Mouse (Mus musculus): ENCODE results near the gene Cd3g.
"Not testable (repeated sequence)": the region's sequence is repeated elsewhere in the genome, so short reads cannot be mapped to it uniquely, and the experiment has no call there.

The Cd3g gene

DNA sequence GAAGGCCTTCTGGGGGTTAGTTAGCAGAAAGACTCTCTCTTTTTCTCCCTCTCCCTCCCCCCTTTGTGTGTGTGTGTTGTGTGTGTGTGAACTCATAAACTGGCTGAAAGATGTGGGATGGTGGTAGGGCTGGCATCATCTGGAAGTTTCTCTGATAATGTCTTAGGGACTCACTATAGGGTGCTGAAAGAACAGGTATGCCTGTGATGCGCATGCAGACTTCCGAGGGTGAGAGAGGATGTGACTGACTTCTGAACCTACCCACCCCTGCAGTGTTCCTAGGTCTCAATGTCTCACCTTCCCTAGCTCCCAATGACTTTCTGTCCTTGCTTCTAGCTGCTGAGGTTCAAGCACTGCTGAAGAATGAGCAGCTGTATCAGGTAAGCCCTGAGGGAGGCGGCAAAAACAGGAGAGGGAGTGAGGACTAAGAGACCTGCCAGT is 5.5 kb upstream of the Cd3g start:
- DNase-seq (ENCODE audit: low spot score): no peak

DNA sequence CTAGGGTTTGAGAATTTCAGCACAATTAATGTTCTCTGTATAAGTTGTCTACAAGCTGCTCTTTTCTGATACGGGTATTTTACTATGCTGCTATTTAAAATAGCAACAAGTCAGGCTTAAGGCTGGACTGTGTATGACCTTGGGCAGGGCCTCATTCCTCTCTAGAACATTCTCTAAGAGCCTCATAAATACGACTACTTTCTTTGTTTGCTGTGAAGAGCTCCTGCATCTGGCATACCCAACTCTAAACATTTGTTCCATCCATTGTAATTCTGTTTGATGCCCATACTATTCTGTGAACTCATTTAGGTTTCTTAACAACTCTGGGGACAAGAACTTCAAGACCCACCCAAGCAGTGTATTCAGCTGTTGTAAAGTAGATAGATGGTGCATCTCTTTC is 2.8 kb upstream of the Cd3g start:
- no peak for DNase-seq (ENCODE audit: low spot score)

GRCm38 (mm10) chr9:44982531-44982930 is 2.3 kb upstream of the Cd3g start:
- DNase-seq (ENCODE audit: low spot score): no peak

GRCm38 (mm10) chr9:44982081-44982480 is 1.9 kb upstream of the Cd3g start:
- DNase-seq (ENCODE audit: low spot score): no peak

GRCm38 (mm10) chr9:44981676-44982075 is 1.4 kb upstream of the Cd3g start, which contains the start of gene Cd3d:
Cd3d (plus strand) TSS chr9:44981786.
- DNase-seq (ENCODE audit: low spot score): no peak

DNA sequence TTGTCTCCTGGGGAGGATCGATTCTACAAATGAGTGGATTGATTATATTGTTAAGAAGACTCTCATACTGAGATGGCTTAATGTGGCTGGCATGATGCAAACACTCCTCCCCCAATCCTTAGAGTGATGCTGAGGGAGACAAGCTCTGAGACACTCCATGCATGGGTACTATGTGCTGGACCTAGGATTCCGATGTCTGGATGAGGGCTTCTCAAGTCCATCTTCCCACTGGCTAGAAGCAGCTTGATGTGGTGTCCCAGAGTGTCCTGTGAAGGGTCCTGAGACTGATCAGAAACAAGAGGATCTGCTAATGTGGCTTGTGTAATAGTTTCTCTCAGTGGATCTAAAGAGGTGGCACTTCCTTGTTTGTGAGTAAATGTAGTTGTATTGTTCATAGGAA is 873 bp upstream of the Cd3g start:
- DNase-seq (ENCODE audit: low spot score): no peak

GRCm38 (mm10) chr9:44979806-44980205 is 425 bp downstream of the Cd3g start:
- DNase-seq (ENCODE audit: low spot score): no peak

GRCm38 (mm10) chr9:44977813-44978212 is 2.4 kb downstream of the Cd3g start:
- no peak for DNase-seq (ENCODE audit: low spot score)

DNA sequence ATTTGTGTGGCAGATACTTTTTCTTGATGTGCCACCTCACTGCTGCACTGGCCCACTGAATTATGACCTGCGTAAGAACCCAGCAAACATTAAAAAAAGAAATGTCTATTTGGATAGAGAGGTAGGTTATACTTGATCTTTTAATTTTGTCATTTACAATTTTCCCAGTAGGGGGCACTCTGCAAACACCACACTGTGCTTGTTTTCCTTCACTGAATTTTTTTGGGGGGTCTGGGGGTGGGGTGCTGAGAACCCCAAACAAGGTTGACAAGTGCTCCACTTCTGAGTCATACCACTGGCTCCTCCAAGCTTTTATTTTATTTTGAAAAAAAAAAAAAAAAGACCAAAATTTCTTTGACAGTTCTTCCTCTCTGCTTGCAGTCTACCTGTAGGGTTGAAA is 10.8 kb downstream of the Cd3g start:
- DNase-seq (ENCODE audit: low spot score): no peak

- not testable (repeated sequence) for DNase-seq (ENCODE audit: low spot score)
These were observed 12.5 kb downstream of the Cd3g start for GRCm38 (mm10) chr9:44967763-44968162.

- DNase-seq (ENCODE audit: low spot score): peak; percentile 67
These were observed 13.4 kb downstream of the Cd3g start for GRCm38 (mm10) chr9:44966815-44967242.

DNA sequence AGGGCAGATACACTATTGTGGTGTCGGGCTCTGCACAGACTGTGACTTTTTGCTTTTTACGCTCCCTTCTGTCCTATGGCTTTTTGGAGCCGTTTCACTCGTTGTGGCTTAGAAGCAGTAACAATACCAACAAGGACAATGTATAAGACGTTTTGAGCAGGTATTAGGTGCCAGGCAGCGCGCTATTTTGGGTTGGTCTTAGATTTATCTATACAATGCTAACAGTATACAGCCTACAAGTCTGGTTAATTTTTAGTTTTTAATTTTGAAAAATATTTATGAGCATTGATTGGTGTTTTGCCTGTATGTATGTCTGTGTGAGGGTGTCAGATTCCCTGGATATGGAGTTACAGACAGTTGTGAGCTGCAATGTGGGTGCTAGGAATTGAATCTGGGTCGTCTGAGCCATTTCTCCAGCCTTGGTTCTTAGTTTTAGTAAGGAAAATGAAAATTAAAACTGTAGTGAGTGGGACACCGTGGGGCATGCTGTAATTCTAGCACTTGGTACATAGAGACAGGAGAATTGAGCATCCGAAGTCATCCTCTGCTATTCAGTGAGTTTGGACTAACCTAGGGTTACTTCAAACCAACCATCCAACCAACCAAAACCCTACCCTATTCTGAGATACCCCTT is 14.3 kb downstream of the Cd3g start:
- no peak for DNase-seq (ENCODE audit: low spot score)

GRCm38 (mm10) chr9:44965126-44965832 is 15.0 kb downstream of the Cd3g start, which contains the start of gene Ube4a:
Ube4a (minus strand) TSS chr9:44965600.
- DNase-seq (ENCODE audit: low spot score): peak; percentile 99

DNA sequence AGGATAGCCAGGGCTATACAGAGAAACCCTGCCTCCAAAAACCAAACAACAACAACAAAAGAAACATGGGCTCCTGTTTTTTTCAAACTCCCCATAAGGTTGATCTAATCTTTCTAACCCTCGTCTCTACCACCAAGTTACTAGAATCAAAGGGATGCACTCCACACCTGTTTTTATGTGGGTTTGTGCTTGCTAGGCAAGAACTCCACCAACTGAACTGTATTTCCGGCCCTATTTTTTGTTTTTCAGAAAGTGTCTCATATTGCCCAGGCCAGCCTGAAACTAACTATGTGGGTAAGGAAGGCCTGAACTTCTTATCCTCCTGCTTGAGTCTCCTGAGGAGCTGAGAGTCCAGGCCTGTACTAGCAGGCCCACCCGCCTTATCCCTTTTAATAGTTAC is 25.8 kb downstream of the Cd3g start:
- no peak for DNase-seq (ENCODE audit: low spot score)

DNA sequence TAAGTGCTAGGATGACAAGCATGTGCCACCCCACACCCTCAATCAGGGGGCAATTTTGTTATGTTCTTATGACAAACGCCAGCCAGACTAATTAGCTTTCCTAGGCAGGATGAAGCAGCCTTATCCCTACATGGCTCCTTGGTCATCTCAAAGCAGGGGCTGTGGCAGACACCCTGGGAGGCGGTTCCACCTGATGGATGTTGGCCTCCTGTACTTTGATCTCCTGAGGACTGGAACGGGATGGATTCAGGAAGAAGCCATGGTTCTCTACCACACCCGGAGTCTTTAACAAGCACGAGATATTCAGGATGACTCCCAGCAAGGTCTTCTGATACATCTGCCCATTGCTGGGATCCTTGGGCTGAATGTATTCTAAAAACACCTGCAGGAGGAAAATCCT is 32.4 kb downstream of the Cd3g start:
- no peak for DNase-seq (ENCODE audit: low spot score)

DNA sequence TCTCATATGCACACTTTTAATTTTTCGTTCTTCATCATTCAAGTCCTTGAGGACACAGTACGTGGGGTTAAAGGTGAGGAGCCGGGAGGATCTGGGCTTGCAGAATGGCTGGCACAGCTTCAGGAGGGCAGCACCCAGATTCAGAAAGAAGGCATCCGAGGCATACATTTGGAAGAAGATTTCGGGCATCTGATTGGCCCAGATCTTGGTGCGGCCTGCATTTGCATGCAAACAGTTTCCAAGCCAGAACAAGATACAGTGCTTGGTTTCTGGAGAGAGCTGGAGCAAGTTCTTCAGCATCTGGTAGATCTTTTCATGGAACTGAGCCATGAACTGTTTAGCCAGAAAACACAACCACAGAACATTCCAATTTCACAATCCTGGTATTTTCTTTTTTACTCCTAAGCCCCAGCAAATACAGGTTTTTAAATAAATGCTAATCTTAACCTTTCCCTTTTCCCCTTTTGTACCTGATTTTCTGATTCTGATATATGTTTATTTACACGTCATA is 34.0 kb downstream of the Cd3g start:
- no peak for DNase-seq (ENCODE audit: low spot score)

GRCm38 (mm10) chr9:44942421-44942820 is 37.8 kb downstream of the Cd3g start:
- no peak for DNase-seq (ENCODE audit: low spot score)

DNA sequence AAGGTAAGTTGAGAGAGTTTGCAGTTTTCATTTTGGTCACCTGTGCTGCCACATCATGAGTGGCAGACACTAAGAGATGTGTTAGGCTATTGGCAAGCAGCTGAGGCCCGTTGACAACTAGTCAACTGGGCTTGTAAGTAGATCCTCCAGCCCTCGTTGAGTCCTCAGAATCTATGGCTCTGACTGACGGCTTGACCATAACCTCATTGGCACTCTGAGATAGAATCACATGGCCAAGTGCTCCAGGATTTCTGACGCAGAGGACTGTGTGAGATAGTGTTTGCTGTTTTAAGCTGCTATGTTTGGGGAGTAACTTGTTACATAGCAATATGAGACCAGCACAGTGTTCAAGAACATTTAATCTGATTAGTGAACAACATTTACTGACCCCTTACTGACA is 38.5 kb downstream of the Cd3g start:
- no peak for DNase-seq (ENCODE audit: low spot score)

DNA sequence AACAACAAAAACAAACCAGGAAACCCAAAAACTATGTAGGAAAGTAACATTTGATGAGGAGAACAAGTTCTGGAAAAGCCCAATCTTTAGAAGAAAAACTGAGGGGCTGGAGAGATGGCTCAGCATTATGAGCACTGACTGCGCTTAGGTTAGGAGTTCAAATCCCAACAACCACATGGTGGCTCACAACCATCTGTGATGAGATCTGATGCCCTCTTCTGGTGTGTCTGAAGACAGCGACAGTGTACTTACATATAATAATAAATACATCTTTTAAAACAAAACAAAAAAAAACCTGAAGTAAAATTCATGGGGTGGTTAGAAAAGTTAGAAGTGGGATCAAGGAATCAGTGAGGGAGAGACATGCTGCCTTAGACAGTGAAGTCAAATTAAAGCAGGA is 58.7 kb downstream of the Cd3g start:
- no peak for DNase-seq (ENCODE audit: low spot score)

- no peak for DNase-seq (ENCODE audit: low spot score)
These were observed 59.1 kb downstream of the Cd3g start for GRCm38 (mm10) chr9:44921123-44921468.

DNA sequence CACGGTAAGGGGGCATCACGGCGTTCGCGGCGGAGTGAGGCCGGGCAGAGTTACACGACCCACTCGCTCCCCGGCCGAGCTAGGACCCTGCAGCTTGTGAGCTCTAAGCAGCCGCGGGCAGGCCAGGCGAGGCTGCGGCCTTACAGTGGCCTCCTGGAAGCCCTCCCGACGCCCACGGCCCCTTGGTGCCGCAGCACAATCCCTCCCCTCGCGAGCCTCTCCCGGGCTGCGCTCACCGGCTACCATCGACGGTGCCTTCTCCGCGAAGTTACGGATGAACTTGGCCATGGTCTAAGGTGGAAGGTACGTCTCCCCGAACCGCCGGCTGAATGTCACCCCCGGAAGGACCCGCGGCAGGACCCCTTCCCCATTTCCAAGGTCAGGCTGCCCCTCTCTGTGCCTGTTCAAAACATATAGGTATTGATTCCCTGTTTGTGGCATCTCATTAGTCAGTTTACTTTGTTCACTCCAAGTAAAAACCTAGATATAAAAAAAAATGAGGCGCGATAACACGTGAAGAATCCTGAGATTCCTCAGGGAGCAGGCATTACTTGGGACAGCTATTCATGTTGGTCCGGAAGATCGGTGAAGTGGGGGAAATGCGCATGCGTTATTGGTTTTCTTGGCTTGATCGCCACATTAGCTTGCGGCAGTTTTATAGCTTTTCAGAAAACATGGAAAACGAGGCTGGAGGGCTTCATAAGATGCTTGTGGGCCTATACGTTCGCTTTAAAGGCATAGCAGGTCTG is 59.7 kb downstream of the Cd3g start, which contains the start of gene Atp5l:
Gene Atp5l (minus strand): TSS at position 369 of the 749 bp plus-strand sequence.
- peak; percentile 94 for DNase-seq (ENCODE audit: low spot score)

- no peak for DNase-seq (ENCODE audit: low spot score)
These were observed 60.6 kb downstream of the Cd3g start for GRCm38 (mm10) chr9:44919606-44920005.

Measured in yolk sac, embryonic 10.5 days (tissue).